Mouse (Mus musculus) heart, embryonic 16.5 days (tissue): ENCODE measurements at regions not wholly inside any gene's neighbourhood (a gene's known extent, or its start where the extent isn't known, plus 50 kb on each side); places are given as distances from the start of the nearest gene placed in this dataset.

Experiments
- ATAC-seq: fragments of 200-750 bp; cut with Nextera tagmentation; replicated peaks from 2 replicates; pipeline ENCODE4 v1.8.0; 2017; ENCODE audit warnings: moderate number of reproducible peaks; ENCODE audit not compliant: insufficient read depth, low FRiP score; ENCODE audit errors: extremely low read depth
- H3K27ac ChIP-seq: fragments of 300-500 bp; sonication (generic); 2 replicates; pipeline ENCODE4 v1.5.1; 2014; ENCODE audit warnings: mild to moderate bottlenecking, low read length, control low read depth, moderate library complexity
- H3K27me3 ChIP-seq: fragments of 300-500 bp; sonication (generic); 2 replicates; pipeline ENCODE4 v1.6.1; 2014; ENCODE audit warnings: low read length, mixed read lengths; ENCODE audit not compliant: control insufficient read depth, insufficient read depth
- H3K36me3 ChIP-seq: fragments of 300-500 bp; sonication (generic); 2 replicates; pipeline ENCODE4 v1.6.1; 2014; ENCODE audit not compliant: control insufficient read depth, insufficient read depth
- H3K4me1 ChIP-seq: fragments of 300-500 bp; sonication (generic); 2 replicates; pipeline ENCODE4 v1.6.1; 2014; ENCODE audit warnings: low read length, mixed read lengths; ENCODE audit not compliant: control insufficient read depth, insufficient read depth
- H3K4me2 ChIP-seq: fragments of 300-500 bp; sonication (generic); 2 replicates; pipeline ENCODE4 v1.6.1; 2014; ENCODE audit warnings: low read depth, mild to moderate bottlenecking, control low read depth, low read length
- H3K4me3 ChIP-seq: fragments of 300-500 bp; sonication (generic); 2 replicates; pipeline ENCODE4 v1.5.1; 2014; ENCODE audit warnings: mild to moderate bottlenecking, control low read depth, low read length
- H3K9ac ChIP-seq: fragments of 300-500 bp; sonication (generic); 2 replicates; pipeline ENCODE4 v1.6.1; 2014; ENCODE audit warnings: low read length, control low read depth
- H3K9me3 ChIP-seq: fragments of 300-500 bp; sonication (generic); replicated peaks from 2 replicates; pipeline ENCODE4 v1.6.1; 2016; ENCODE audit warnings: low read length; ENCODE audit not compliant: control insufficient read depth
- WGBS: fragments of 180-500 bp; shearing (Covaris S2); extraction: QIAGEN DNeasy Blood & Tissue Kit; methylation state at CpG from one replicate; pipeline ENCODE4 v1.1.7; 2014; 5-methylcytosine and 5-hydroxymethylcytosine counted together

GRCm38 (mm10) chr10:97282841-97283496 lies 196.4 kb upstream of the Dcn start:
- H3K27ac ChIP-seq: no peak overlapping the region
- 56% methylated on average over 4 of the region's 4 CpGs for WGBS

GRCm38 (mm10) chr10:97304791-97305355 lies 174.5 kb upstream of the Dcn start:
- H3K4me3 ChIP-seq: no peak overlapping the region
- H3K9me3 ChIP-seq: no peaks in the 10 kb centered on the region
- H3K4me1 ChIP-seq: no peaks in the 10 kb centered on the region
- no peaks in the 10 kb centered on the region for H3K36me3 ChIP-seq
- WGBS: 63% methylated on average over 3 of the region's 3 CpGs
- H3K27ac ChIP-seq: no peak overlapping the region
- no peak overlapping the region for H3K4me2 ChIP-seq
- no peak overlapping the region for H3K9ac ChIP-seq
- ATAC-seq: no peak
- H3K27me3 ChIP-seq: no peaks in the 10 kb centered on the region

More at GRCm38 (mm10) chr10:97282841-97283496, 196.4 kb upstream of the Dcn start:
- Histone ChIP-seq H3K36me3 (no peaks in the 10 kb centered on the region), H3K4me2 (no peak overlapping the region), H3K27me3 (no peaks in the 10 kb centered on the region), H3K4me3 (no peak overlapping the region), H3K4me1 (no peaks in the 10 kb centered on the region), H3K9ac (no peak overlapping the region), H3K9me3 (no peaks in the 10 kb centered on the region)
- ATAC-seq: no peak

GRCm38 (mm10) chr10:97309580-97309979 lies 169.8 kb upstream of the Dcn start:
- Histone ChIP-seq H3K27ac (no peak overlapping the region), H3K9ac (no peak overlapping the region), H3K27me3 (no peaks in the 10 kb centered on the region), H3K4me1 (peaks cover 3% of the 10 kb centered on the region), H3K9me3 (no peaks in the 10 kb centered on the region), H3K4me3 (no peak overlapping the region), H3K4me2 (no peak overlapping the region), H3K36me3 (no peaks in the 10 kb centered on the region)
- ATAC-seq: no peak
- WGBS: 75% methylated on average over 5 of the region's 5 CpGs

GRCm38 (mm10) chr10:97312509-97312908 lies 166.9 kb upstream of the Dcn start:
- Histone ChIP-seq H3K4me2 (peak overlapping the region; percentile 82), H3K4me3 (peak overlapping the region; percentile 62), H3K9me3 (no peaks in the 10 kb centered on the region), H3K27me3 (no peaks in the 10 kb centered on the region), H3K9ac (peak overlapping the region; percentile 74), H3K4me1 (peaks cover 3% of the 10 kb centered on the region), H3K36me3 (no peaks in the 10 kb centered on the region), H3K27ac (peak overlapping the region; percentile 42)
- WGBS: 34% methylated on average over 12 of the region's 12 CpGs
- no peak for ATAC-seq

- peak overlapping the region; percentile 93 for H3K27ac ChIP-seq
- no peaks in the 10 kb centered on the region for H3K27me3 ChIP-seq
- H3K36me3 ChIP-seq: no peaks in the 10 kb centered on the region
- H3K4me1 ChIP-seq: peaks cover 3% of the 10 kb centered on the region
- H3K4me3 ChIP-seq: peak overlapping the region; percentile 62
- peak overlapping the region; percentile 82 for H3K4me2 ChIP-seq
- peak; percentile 90 for ATAC-seq
- H3K9ac ChIP-seq: peak overlapping the region; percentile 76
- no peaks in the 10 kb centered on the region for H3K9me3 ChIP-seq
- WGBS: 0% methylated on average over 17 of the region's 17 CpGs
These were observed 166.4 kb upstream of the Dcn start for GRCm38 (mm10) chr10:97312978-97313377.

- Histone ChIP-seq H3K9ac (peak overlapping the region; percentile 76), H3K9me3 (no peaks in the 10 kb centered on the region), H3K4me2 (peak overlapping the region; percentile 82), H3K4me3 (peak overlapping the region; percentile 62), H3K36me3 (no peaks in the 10 kb centered on the region), H3K4me1 (peaks cover 3% of the 10 kb centered on the region), H3K27me3 (no peaks in the 10 kb centered on the region), H3K27ac (peak overlapping the region; percentile 93)
- peak; percentile 93 for ATAC-seq
- under 1% methylated on average over 13 of the region's 13 CpGs for WGBS
These were observed 166.0 kb upstream of the Dcn start for GRCm38 (mm10) chr10:97313407-97313901.

- 69% methylated on average over 2 of the region's 2 CpGs for WGBS
These were observed 146.8 kb upstream of the Dcn start for GRCm38 (mm10) chr10:97332639-97333038.

GRCm38 (mm10) chr10:97334044-97334443 lies 145.4 kb upstream of the Dcn start:
- no peak overlapping the region for H3K9ac ChIP-seq
- no peaks in the 10 kb centered on the region for H3K36me3 ChIP-seq
- no peak for ATAC-seq
- no peaks in the 10 kb centered on the region for H3K27me3 ChIP-seq
- no peak overlapping the region for H3K27ac ChIP-seq
- H3K4me2 ChIP-seq: no peak overlapping the region
- H3K4me1 ChIP-seq: no peaks in the 10 kb centered on the region
- H3K4me3 ChIP-seq: no peak overlapping the region
- H3K9me3 ChIP-seq: 0 out of 2 replicates have a peak, but pooled peaks cover 2% of the 10 kb centered on the region

More at GRCm38 (mm10) chr10:97332639-97333038, 146.8 kb upstream of the Dcn start:
- Histone ChIP-seq H3K9me3 (0 out of 2 replicates have a peak, but pooled peaks cover 2% of the 10 kb centered on the region), H3K4me2 (no peak overlapping the region), H3K36me3 (no peaks in the 10 kb centered on the region), H3K27me3 (no peaks in the 10 kb centered on the region), H3K27ac (no peak overlapping the region), H3K4me1 (no peaks in the 10 kb centered on the region), H3K9ac (no peak overlapping the region), H3K4me3 (no peak overlapping the region)
- no peak for ATAC-seq

GRCm38 (mm10) chr10:97334606-97335150 lies 144.7 kb upstream of the Dcn start:
- no peak for ATAC-seq
- Histone ChIP-seq H3K9ac (no peak overlapping the region), H3K4me3 (no peak overlapping the region), H3K4me1 (no peaks in the 10 kb centered on the region), H3K36me3 (no peaks in the 10 kb centered on the region), H3K4me2 (no peak overlapping the region), H3K27me3 (no peaks in the 10 kb centered on the region), H3K27ac (no peak overlapping the region), H3K9me3 (0 out of 2 replicates have a peak, but pooled peaks cover 1% of the 10 kb centered on the region)
- WGBS: 76% methylated on average over 9 of the region's 9 CpGs
